Mouse (Mus musculus) limb, embryonic 12.5 days (tissue): ENCODE measurements around the gene Kif21a. TPM values are rescaled to one million over a fixed set of nuclear protein-coding genes. Genes with fewer than 3 reads are reported as not detected.

ENCODE experiments used
- ATAC-seq: fragments of 200-750 bp; cut with Nextera tagmentation; 2 replicates; pipeline ENCODE4 v1.8.0; 2017; ENCODE audit warnings: low read depth, moderate TSS enrichment; ENCODE audit not compliant: insufficient number of reproducible peaks, insufficient read depth, low FRiP score, low TSS enrichment
- H3K27ac ChIP-seq: fragments of 300-500 bp; sonication (generic); 2 replicates; pipeline ENCODE4 v1.5.1; 2016; ENCODE audit warnings: mild to moderate bottlenecking, moderate library complexity
- H3K27me3 ChIP-seq: fragments of 300-500 bp; sonication (generic); 2 replicates; pipeline ENCODE4 v1.6.1; 2016; ENCODE audit warnings: mild to moderate bottlenecking, moderate library complexity
- H3K36me3 ChIP-seq: fragments of 300-500 bp; sonication (generic); 2 replicates; pipeline ENCODE4 v1.6.1; 2016; ENCODE audit warnings: mild to moderate bottlenecking, moderate library complexity
- H3K4me1 ChIP-seq: fragments of 300-500 bp; sonication (generic); replicated peaks from 2 replicates; pipeline ENCODE4 v1.6.1; 2016
- H3K4me2 ChIP-seq: fragments of 300-500 bp; sonication (generic); 2 replicates; pipeline ENCODE4 v1.6.1; 2016; ENCODE audit warnings: mild to moderate bottlenecking, moderate library complexity
- H3K4me3 ChIP-seq: fragments of 300-500 bp; sonication (generic); replicated peaks from 2 replicates; pipeline ENCODE4 v1.5.1; 2016; ENCODE audit warnings: mild to moderate bottlenecking
- H3K9ac ChIP-seq: fragments of 300-500 bp; sonication (generic); replicated peaks from 2 replicates; pipeline ENCODE4 v1.6.1; 2016; ENCODE audit warnings: mild to moderate bottlenecking, moderate library complexity
- H3K9me3 ChIP-seq: fragments of 300-500 bp; sonication (generic); 2 replicates; pipeline ENCODE4 v1.6.1; 2016; ENCODE audit warnings: mild to moderate bottlenecking, moderate library complexity
- WGBS: fragments of 180-500 bp; shearing (Covaris S2); methylation state at CpG from one replicate; pipeline ENCODE4 v1.1.7; 2016; 5-methylcytosine and 5-hydroxymethylcytosine counted together
- polyA plus RNA-seq: library from polyadenylated mRNA; unstranded; fragments of >200 nt; fragmentation: Nextera tagmentation; extraction: Ambion mirVana; gene quantifications from 2 replicates; pipeline ENCODE4 v1.2.1, GENCODE M21; 2016

Kif21a gene
- polyA plus RNA-seq, 1 experiment from 2014 or later, result 6.3 TPM

DNA sequence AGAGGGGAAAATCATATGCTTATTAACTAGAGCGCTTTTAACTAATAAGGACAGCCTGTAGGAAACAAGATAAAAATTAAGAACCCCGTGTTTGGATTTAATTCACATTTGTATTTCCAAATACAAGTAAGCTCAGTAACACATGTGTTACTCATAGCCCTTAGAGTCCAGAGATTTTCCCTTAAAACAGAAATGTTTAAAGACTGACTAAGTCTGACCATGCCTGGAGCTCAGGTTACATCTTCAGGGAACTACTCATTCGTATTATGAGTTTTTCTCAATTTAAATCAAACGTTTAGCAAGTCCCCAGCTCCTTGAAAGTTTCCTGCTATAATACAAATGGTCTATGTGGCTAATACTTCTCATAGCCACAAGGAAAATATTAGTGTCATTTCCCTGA, 57.9 kb downstream of the Kif21a start:
- H3K9me3 ChIP-seq, result no peaks in the 10 kb centered on the region
- ATAC-seq, result no peak
- 64% methylated on average over 4 of the region's 4 CpGs for WGBS
- H3K27ac ChIP-seq, result no peak overlapping the region
- no peak overlapping the region for H3K4me3 ChIP-seq
- H3K9ac ChIP-seq, result no peak overlapping the region
- H3K27me3 ChIP-seq, result no peaks in the 10 kb centered on the region
- no peak overlapping the region for H3K4me2 ChIP-seq
- 0 out of 2 replicates have a peak, but pooled peaks cover 3% of the 10 kb centered on the region for H3K4me1 ChIP-seq
- peaks cover 3% of the 10 kb centered on the region; the same call in 1 of the 2 replicates for H3K36me3 ChIP-seq

DNA sequence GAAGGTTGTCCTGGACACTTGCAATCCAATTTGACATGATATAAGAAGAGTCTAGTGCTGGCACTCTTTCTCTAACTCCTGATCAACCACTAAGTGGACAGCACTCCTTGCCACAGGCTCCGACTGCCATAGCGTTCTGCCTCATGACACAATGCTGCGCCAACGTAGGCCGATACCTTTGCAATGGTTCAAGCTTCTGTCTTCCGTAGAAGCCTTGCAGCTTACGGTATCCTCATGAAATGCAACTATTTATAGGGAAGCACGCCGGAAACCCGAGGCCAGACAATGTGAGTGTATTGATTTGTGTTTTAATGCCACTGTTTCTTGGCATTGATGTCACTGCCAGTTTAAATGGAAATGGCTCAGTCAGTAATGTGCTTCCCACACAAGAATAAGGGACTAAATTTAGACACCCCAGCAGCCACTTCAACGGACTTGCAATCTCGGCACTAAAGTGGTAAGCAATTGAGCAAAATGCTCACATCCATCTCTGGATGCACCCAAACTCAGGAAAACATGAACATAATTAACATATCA, 62.0 kb downstream of the Kif21a start:
- ATAC-seq, result no peak
- 0 out of 2 replicates have a peak, but pooled peaks cover 3% of the 10 kb centered on the region for H3K4me1 ChIP-seq
- no peak overlapping the region for H3K4me3 ChIP-seq
- no peak overlapping the region for H3K9ac ChIP-seq
- H3K27ac ChIP-seq, result no peak overlapping the region
- H3K4me2 ChIP-seq, result no peak overlapping the region
- H3K9me3 ChIP-seq, result no peaks in the 10 kb centered on the region
- H3K27me3 ChIP-seq, result no peaks in the 10 kb centered on the region
- 93% methylated on average over 12 of the region's 12 CpGs for WGBS
- peaks cover 5% of the 10 kb centered on the region; the same call in 1 of the 2 replicates for H3K36me3 ChIP-seq

DNA sequence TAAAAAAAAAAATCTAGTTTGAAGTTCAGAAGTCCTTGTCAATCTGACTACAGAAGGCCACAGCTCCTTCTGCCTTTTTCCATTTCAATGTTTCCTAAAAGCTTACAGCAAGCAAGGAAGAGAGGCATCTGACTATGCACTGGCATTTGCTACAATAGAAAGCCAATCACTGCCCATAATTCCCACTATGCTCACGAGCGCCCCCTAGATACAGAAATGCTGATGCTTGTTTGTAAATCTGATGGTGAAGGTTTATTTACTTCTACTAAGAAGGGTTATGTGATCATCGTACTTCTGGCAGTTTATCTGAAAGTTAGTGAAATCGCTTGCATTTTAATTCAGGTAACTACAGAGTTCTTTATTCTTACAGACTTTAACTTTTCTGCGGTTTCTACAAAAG, 73.8 kb downstream of the Kif21a start:
- peaks cover 9% of the 10 kb centered on the region for H3K9me3 ChIP-seq
- ATAC-seq, result no peak
- no peak overlapping the region for H3K4me2 ChIP-seq
- H3K4me3 ChIP-seq, result no peak overlapping the region
- no peak overlapping the region for H3K27ac ChIP-seq
- no peaks in the 10 kb centered on the region; the same call in 1 of the 2 replicates for H3K4me1 ChIP-seq
- H3K36me3 ChIP-seq, result peaks cover 28% of the 10 kb centered on the region
- H3K9ac ChIP-seq, result no peak overlapping the region
- H3K27me3 ChIP-seq, result no peaks in the 10 kb centered on the region
- 70% methylated on average over 5 of the region's 5 CpGs for WGBS

DNA sequence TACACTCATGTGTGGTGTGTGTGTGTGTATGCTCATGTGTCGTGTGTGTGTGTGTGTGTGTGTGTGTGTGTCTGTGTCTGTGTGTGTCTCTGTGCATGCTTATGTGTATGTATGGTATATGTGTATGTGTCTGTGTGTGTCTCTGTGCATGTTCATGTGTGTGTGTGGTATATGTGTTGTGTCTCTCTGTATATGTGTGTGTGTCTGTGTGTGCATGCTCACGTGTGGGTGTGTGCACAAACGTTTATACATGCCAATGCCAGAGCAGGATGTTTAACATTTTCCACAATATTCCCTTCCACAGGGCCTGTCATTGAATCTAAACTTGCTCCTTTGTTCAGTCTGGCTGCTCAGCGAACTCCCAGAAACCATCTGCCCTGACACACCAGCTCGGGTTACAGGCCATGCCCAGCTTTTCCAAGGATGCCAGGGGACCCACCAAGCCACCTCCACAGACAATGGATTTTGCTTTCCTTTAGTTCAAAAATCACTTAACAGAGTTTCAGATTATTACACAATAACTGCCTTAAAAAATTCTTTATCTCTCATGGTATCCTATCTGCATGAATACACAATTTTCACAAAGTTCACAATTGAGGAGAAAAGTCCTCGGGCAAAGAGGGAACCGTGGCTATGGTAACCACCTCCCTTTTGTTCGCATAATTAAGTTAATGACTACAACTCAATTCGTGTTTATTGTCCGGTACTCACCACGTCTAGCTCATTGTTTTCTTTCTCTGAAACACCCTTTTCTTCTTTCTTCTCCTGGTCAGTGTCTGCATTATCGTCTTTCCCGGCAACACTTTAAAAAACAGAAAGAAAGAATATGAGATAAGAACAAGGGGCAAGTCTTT, 77.6 kb downstream of the Kif21a start:
- ATAC-seq, result no peak
- H3K4me3 ChIP-seq, result no peak overlapping the region
- peaks cover 40% of the 10 kb centered on the region for H3K36me3 ChIP-seq
- no peak overlapping the region for H3K9ac ChIP-seq
- no peaks in the 10 kb centered on the region; the same call in 1 of the 2 replicates for H3K4me1 ChIP-seq
- H3K27me3 ChIP-seq, result no peaks in the 10 kb centered on the region
- no peak overlapping the region for H3K4me2 ChIP-seq
- H3K27ac ChIP-seq, result no peak overlapping the region
- H3K9me3 ChIP-seq, result no peaks in the 10 kb centered on the region
- 73% methylated on average over 13 of the region's 13 CpGs for WGBS

DNA sequence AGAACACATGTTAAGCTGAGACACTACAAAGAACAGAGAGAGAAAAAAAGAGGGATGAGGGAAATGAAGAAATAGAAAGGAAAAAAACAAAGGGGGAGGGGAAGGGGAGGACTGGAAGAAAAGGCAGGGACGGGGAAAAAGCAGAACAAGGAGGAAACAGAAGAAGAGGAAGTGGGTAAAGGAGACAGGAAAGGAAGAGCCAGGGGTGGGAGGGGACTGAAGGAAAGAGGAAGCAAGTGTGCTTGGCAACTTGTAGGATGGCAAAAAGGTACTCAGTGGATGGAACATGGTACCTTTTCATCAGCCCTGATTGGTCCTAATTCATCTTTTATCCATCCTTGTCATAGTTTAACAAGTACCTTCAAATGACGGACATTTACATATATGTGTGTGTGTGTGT, 86.4 kb downstream of the Kif21a start:
- Histone ChIP-seq H3K4me3 (no peak overlapping the region), H3K9ac (no peak overlapping the region), H3K4me1 (no peaks in the 10 kb centered on the region), H3K4me2 (no peak overlapping the region), H3K9me3 (no peaks in the 10 kb centered on the region), H3K27ac (no peak overlapping the region), H3K36me3 (peaks cover 23% of the 10 kb centered on the region), H3K27me3 (no peaks in the 10 kb centered on the region)
- 79% methylated on average over 2 of the region's 2 CpGs for WGBS
- no peak for ATAC-seq

DNA sequence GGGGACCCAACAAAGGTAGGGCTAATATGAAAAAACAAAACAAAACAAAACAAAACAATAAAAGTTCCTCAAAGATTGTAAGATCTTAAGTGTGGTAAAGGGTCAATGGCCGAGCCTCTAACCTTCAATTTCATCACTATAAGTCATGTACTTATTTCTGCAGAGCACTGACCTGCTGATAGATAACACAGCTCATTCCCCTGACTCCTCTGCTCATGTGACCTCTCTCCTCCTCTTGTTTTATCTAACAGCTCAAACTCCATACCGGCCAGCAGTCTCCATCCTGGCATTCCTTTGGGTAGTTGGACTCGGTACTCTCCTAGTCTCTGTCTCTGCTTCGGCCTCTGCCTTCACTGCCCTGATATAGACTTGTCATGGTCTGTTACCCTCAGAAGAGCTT, 87.2 kb downstream of the Kif21a start:
- Histone ChIP-seq H3K27ac (no peak overlapping the region), H3K4me2 (no peak overlapping the region), H3K4me3 (no peak overlapping the region), H3K9me3 (no peaks in the 10 kb centered on the region), H3K27me3 (no peaks in the 10 kb centered on the region), H3K36me3 (peaks cover 15% of the 10 kb centered on the region), H3K9ac (no peak overlapping the region), H3K4me1 (no peaks in the 10 kb centered on the region)
- 89% methylated on average over 4 of the region's 4 CpGs for WGBS
- no peak for ATAC-seq

DNA sequence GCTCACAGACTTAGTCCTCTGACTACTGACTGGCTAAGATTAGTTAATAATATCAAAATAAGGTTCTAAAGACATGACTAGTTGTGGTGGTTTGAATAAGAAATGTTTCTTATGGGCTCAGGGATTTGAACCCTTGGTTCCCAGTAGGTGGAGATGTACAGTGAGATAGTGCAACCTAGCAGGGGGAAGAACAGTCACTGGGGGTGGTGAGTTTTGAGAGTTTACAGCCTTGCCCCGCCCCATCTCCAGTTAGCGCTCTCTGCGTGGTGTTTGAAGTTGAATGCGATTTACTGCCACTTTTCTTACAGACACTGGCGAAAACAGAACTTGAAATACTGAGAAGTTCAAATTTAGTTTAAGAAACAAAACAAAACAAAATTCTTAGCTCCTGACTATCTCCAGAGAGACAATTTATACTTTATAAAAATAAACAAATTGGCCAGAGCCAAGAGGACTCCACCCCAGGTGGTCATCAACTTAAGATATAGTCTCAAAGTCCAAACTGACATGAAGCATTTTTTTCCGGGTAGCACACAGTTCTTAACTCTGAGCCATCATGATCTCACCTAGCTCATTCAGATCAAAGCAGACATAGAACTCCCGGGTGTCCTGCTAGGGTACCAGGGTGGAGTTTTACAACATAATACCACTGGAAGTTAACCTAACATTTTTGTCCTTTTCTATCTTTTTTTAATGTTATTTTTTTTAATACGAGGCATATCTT, 88.8 kb downstream of the Kif21a start:
- no peaks in the 10 kb centered on the region for H3K4me1 ChIP-seq
- no peak overlapping the region for H3K4me3 ChIP-seq
- H3K4me2 ChIP-seq, result no peak overlapping the region
- H3K9me3 ChIP-seq, result no peaks in the 10 kb centered on the region
- H3K9ac ChIP-seq, result no peak overlapping the region
- H3K27ac ChIP-seq, result no peak overlapping the region
- peaks cover 7% of the 10 kb centered on the region; the same call in 1 of the 2 replicates for H3K36me3 ChIP-seq
- ATAC-seq, result no peak
- no peaks in the 10 kb centered on the region for H3K27me3 ChIP-seq
- WGBS, result 84% methylated on average over 8 of the region's 8 CpGs

DNA sequence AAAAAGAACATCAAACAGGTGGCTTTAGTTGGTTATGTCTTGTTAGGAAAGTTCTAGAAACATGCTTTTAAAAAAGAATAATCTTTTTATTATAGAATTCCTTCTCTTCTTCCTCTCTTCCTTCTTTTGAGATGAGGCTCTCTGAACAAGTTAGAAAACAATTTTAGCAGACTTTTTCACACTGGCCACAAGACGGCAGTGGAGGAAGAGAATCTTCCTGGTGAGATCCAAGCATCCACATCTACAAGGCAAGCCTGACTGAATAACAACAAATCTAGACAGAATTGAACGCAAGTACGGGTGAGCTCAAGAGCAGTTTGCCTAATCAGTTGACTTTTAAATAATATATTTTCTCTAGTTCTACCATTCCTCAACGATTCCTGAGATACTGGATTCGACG, 98.4 kb downstream of the Kif21a start:
- Histone ChIP-seq H3K27ac (no peak overlapping the region), H3K27me3 (no peaks in the 10 kb centered on the region), H3K4me1 (no peaks in the 10 kb centered on the region), H3K9ac (no peak overlapping the region), H3K4me3 (no peak overlapping the region), H3K4me2 (no peak overlapping the region), H3K9me3 (no peaks in the 10 kb centered on the region), H3K36me3 (no peaks in the 10 kb centered on the region; the same call in 1 of the 2 replicates)
- ATAC-seq, result no peak
- 93% methylated on average over 6 of the region's 6 CpGs for WGBS

DNA sequence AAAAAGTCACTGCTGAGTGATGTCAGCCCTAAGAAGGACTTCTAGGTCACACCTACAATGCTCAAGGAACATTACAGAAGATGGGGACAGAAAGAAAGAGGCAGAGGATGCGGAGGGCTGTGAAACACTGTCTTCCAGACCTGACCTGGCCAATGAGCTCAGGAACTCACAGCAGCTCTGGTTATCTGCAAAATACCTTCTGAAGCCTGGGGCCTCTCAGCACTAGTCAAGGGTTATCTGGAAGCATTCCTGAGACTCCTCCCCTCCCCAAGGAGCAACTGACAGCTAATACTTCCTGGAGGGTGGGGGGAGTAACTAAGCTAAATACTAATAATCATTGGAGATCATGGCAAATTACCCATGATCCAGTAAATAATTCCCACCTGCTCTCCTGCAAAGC, 111.3 kb downstream of the Kif21a start:
- Histone ChIP-seq H3K27ac (no peak overlapping the region), H3K4me2 (no peak overlapping the region), H3K9me3 (no peaks in the 10 kb centered on the region), H3K4me3 (no peak overlapping the region), H3K36me3 (peaks cover 12% of the 10 kb centered on the region), H3K27me3 (no peaks in the 10 kb centered on the region), H3K9ac (no peak overlapping the region), H3K4me1 (no peaks in the 10 kb centered on the region)
- WGBS, result 91% methylated on average over 1 of the region's 1 CpGs
- no peak for ATAC-seq

DNA sequence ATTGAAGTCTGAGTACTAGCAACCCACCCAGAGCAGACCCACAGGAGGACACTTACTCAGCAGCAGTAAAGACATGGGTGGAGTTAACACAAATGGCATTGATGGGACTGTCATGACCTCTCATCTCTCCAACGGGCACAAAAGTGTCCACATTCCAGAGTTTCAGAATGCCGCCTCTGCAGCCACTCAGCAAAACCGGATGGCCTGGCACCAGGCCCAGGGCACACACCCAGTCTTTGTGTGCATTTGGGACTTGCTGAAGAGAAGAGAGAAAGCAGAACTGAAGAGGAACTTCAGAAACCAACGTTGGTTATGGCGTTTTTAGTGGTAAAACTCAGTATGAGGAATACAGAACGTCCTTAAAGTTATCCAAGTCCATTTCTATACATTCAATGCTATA, 114.2 kb downstream of the Kif21a start:
- no peak for ATAC-seq
- Histone ChIP-seq H3K27me3 (no peaks in the 10 kb centered on the region), H3K4me3 (no peak overlapping the region), H3K27ac (no peak overlapping the region), H3K36me3 (peaks cover 10% of the 10 kb centered on the region; the same call in 1 of the 2 replicates), H3K4me1 (no peaks in the 10 kb centered on the region), H3K9ac (no peak overlapping the region), H3K4me2 (no peak overlapping the region), H3K9me3 (no peaks in the 10 kb centered on the region)
- 90% methylated on average over 6 of the region's 6 CpGs for WGBS

DNA sequence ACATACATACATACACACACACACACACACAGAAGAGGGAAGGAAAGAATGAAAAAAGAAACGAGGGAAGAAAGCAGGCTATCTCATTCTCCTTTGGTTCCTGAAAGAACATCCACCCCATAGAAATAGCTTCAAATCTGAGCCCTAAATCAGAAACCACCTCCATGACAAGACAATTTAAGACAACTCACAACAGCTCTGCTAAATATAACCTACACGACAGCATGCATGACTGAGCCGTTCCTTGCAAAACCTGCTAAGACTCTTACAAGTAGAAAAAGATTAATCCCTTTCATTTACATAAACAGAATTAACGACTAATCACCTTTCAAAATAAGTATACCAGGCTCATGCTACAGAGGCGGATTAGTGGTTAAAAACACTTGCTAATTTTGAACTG, 118.3 kb downstream of the Kif21a start:
- Histone ChIP-seq H3K9me3 (no peaks in the 10 kb centered on the region), H3K9ac (no peak overlapping the region), H3K27ac (no peak overlapping the region), H3K36me3 (no peaks in the 10 kb centered on the region), H3K4me1 (no peaks in the 10 kb centered on the region), H3K4me2 (no peak overlapping the region), H3K4me3 (no peak overlapping the region), H3K27me3 (no peaks in the 10 kb centered on the region)
- 83% methylated on average over 5 of the region's 5 CpGs for WGBS
- no peak for ATAC-seq
